Mouse (Mus musculus) heart, postnatal 14 days (tissue): Measurements from ENCODE around the gene Trp53bp1. TPM values are rescaled to one million over a fixed set of nuclear protein-coding genes. Genes with fewer than 3 reads are reported as not detected.

Source experiments
- DNase-seq, 2 experiments: peaks; one replicate each; pipeline ENCODE4 v3.0.0; 2021 to 2022
- intact Hi-C: fragments of 180-260 bp; cut with DNase I; formaldehyde crosslinking; loops from one replicate; pipeline ENCODE4 v1.15.1; 2025
- total RNA-seq, 2 experiments: library from RNA; stranded (reverse); gene quantifications; 2 replicates each; pipeline ENCODE4 v1.2.3; 2021

Trp53bp1 gene
- total RNA-seq, 2 experiments from 2014 or later = 32.5 to 41.3 TPM

GRCm38 (mm10) chr2:121270521-121271235 is 529 bp downstream of the Trp53bp1 start:
- no peak for DNase-seq
- intact Hi-C loops = loop anchor here (2.0 to 5.0 kb wide), 2 partner anchors 40 to 82 kb away; no protein-coding TSS in a partner anchor

DNA sequence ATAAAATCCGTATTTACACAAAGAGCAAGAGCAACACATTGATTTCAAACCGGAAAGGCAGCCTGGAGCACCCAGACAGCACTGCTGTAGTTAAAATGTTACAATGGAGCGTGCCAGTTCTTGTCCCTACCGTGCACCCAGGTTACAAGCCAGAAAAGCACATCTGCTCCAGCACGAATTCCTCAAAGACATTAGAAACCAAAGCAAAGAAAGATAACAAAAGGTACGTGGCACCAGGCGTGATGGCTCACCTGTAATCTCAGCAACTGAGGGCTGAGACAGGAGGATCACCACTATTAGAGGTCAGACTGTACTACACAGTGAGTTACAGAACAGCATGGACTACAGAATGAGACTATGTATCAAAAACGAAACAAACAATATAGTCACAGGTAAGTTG is 2.8 kb downstream of the Trp53bp1 start:
- DNase-seq = no peak
- intact Hi-C loops = no loop called here

GRCm38 (mm10) chr2:121249758-121250157 is 21.4 kb downstream of the Trp53bp1 start:
- no peak for DNase-seq
- intact Hi-C loops = no loop called here

GRCm38 (mm10) chr2:121244099-121244498 is 27.1 kb downstream of the Trp53bp1 start:
- no peak for DNase-seq
- intact Hi-C loops = no loop called here

- DNase-seq = no peak
- intact Hi-C loops = no loop called here
Observed at GRCm38 (mm10) chr2:121239426-121239825, 31.8 kb downstream of the Trp53bp1 start.

DNA sequence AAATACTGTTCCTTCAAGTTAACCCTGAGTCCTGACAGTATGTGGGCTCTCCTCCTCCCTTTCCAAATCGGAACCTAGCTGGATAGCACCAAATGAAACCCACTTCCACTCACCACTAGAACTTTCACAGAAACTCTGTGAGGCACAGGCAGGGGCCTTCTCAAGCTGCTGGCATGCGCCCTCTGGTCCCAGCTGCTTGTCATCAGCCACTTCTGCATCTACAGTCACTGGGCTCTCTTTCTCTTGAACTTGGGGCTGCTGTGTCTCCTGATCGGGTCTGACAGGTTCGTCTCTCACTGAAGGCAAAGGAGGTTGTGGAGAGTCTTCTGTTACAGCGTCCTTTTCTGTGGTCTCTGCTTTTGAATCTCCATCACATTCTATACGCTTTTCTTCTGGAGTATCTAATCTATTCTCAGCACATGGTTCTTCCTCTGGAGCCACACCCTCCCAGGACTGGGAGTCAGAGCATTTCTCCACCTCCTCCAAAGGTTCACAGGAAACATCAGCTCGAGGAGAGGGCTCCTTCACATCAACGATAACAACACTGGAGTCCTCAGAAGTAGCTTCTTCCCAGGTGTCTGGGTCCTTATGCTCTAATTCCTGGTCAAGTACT is 35.6 kb downstream of the Trp53bp1 start:
- intact Hi-C loops = no loop called here
- DNase-seq = no peak

DNA sequence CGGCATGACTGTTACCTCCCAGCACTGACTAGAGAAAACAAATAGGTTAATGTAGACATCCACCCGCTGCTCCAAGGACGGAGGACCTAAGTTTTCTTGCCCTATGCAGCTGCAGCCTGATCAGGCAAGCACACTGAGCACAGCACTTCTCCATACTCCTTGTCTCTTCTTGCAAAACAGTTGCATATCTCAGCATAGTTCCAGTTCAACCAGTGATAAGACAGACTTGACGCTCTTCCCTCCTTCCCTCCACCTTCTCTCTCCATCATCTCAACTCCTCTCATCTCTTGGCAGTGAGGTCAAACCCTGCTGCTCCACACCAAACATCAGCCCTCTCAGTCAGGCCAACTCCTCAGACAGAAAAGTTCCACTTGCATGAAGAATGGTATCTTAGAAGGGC is 43.1 kb downstream of the Trp53bp1 start:
- no peak for DNase-seq
- intact Hi-C loops = no loop called here

- intact Hi-C loops = no loop called here
- DNase-seq = no peak
Observed at GRCm38 (mm10) chr2:121223010-121223409, 48.2 kb downstream of the Trp53bp1 start.

- no peak for DNase-seq
- intact Hi-C loops = no loop called here
Observed at GRCm38 (mm10) chr2:121219994-121220393, 51.2 kb downstream of the Trp53bp1 start.

GRCm38 (mm10) chr2:121219177-121219576 is 52.0 kb downstream of the Trp53bp1 start:
- intact Hi-C loops = no loop called here

GRCm38 (mm10) chr2:121214491-121214890 is 56.7 kb downstream of the Trp53bp1 start:
- DNase-seq = peak; percentile 7 to 14
- intact Hi-C loops = no loop called here

More at GRCm38 (mm10) chr2:121219177-121219576, 52.0 kb downstream of the Trp53bp1 start:
- no peak for DNase-seq

DNA sequence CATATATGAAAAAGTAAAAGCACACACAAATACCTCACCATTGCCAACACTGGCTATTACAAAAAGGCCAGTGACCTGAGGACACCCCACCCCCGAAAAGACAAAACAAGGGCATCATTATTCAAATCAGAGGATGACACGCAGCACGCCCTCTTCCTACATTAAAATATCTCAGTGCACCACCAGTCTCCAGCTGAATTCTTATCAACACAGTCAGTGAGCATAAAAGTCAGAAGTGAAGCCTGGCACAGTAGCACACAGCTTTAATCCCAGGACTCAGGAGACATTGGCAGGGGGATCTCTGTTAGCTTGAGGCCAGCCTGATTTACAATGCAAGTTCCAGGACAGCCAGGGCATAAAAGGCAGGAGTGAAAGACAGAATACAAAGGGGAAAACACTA is 64.7 kb downstream of the Trp53bp1 start:
- DNase-seq = no peak
- intact Hi-C loops = no loop called here

DNA sequence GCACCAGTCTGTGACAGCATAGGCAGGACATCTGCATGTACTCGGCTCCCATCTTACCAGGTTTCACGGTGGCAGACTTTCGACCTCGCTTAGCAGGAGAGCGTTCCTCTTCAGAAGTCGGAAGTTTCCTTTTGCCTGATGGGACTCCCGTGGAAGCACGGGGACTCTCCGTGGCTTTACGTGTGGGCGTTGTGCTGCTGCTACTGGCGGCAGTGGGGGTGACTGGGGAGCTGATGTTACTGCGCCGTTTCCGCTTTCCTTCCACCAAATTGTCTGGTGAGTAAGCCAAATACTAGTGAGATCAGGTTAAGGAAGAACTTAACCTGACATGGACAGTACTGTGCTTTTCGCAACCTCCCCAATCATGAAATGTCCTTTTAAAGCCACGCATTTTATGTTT is 66.9 kb downstream of the Trp53bp1 start:
- DNase-seq = no peak
- intact Hi-C loops = no loop called here

- intact Hi-C loops = no loop called here
- no peak for DNase-seq
Observed at GRCm38 (mm10) chr2:121195466-121195865, 75.7 kb downstream of the Trp53bp1 start.

GRCm38 (mm10) chr2:121188530-121188929 is 82.7 kb downstream of the Trp53bp1 start:
- DNase-seq = no peak
- intact Hi-C loops = no loop called here

DNA sequence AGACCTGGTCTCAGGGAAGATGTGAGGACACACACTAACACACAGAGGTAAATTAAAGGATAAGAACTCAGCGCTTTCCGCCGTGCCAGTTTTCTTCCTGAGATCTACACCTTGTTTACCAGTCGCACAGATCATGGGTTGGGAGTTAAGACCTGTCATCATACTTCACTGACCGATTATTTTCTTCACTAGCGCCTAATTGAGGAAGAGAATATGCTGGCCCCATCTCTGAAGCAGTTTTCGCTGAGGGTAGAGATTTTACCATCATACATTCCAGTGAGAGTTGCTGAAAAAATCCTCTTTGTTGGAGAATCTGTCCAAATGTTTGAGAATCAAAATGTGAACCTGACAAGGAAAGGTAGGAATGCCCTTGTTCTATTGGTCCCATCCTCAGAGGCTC is 87.1 kb downstream of the Trp53bp1 start:
- no peak for DNase-seq
- intact Hi-C loops = no loop called here

DNA sequence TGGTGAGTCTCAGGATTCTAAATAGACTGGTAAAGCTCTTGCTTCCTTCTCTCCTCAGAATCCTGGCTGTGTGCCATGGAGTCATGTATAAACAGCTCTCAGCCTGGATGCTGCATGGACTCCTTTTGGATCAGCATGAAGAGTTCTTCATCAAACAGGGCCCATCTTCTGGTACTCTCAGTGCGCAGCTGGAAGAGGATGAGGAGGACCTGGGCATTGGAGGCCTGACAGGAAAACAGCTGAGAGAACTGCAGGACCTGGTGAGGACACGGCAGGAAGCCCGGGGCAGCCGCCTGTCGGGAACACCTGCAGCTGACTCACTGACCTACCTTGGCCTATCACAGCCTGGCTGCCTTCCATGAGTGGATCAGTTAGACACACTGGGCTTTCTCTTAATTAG is 87.8 kb downstream of the Trp53bp1 start:
- no peak for DNase-seq
- intact Hi-C loops = no loop called here

GRCm38 (mm10) chr2:121178828-121179479 is 92.3 kb downstream of the Trp53bp1 start:
- no peak for DNase-seq
- intact Hi-C loops = no loop called here

GRCm38 (mm10) chr2:121170980-121171742 is 100.0 kb downstream of the Trp53bp1 start, which contains the start of gene Zscan29:
Gene Zscan29 (minus strand): TSS chr2:121171125.
- DNase-seq = peak; percentile 94 to 95
- intact Hi-C loops = no loop called here

DNA sequence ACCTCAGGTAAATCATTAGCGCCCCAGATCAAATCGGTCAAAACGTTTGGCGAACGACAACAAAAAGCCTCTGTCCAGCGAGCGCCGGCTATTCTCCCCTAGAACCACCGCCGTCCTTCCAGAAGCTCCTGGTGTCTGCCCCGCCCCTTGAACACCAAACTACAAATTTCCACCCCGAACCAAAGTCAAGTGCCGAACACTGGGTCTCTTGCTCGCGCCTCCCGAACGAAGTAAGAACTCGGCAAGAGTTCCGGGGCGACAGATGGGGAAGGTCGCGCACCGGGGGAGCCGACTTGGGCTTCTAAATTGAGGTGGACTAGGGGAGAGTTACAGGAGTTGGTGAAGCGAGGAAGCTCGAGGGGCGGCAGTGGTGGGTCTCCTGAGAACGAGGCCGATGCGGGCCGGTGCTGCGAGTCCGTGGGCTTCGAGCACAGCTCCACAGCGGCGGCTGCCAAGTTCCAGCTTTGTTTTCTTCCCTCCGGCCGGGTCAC is 100.7 kb downstream of the Trp53bp1 start, which contains the start of gene Tubgcp4:
Gene Tubgcp4, plus strand, starts transcription at position 174 of the 491 bp plus-strand sequence.
- intact Hi-C loops = no loop called here
- DNase-seq = no peak

DNA sequence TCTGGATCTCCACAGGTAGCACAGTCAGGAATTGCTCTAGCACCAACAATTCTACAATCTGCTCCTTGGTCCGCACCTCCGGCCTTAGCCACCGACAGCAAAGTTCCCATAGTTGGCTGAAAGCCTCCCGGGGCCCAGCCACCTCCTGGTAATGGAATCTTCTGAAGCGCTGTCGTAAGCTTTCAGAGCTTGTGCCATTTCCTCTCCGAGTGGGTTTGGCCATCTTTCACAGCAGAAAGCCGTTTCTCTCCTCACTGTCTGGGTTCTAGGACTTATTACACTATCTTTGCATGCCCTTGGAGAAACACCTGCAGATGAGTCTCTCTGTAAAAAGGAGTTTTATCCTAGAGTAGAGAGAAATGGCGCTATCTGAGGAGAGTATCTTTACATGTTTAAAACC is 101.3 kb downstream of the Trp53bp1 start:
- intact Hi-C loops = no loop called here
- peak; percentile 33 to 40 for DNase-seq
